Mouse (Mus musculus) CH12.LX (cell line): ENCODE data around the gene Kirrel3. TPM values are rescaled to one million over a fixed set of nuclear protein-coding genes. Genes with fewer than 3 reads are reported as not detected.

Experiments
- DNase-seq: peaks from one replicate; pipeline ENCODE4 v3.0.0-alpha.2; 2013; ENCODE audit errors: extremely low read depth
- H3K27ac ChIP-seq: 2 replicates; pipeline ENCODE4 v1.5.1; 2012; ENCODE audit warnings: low read depth, mild to moderate bottlenecking, control low read depth, moderate library complexity; ENCODE audit not compliant: insufficient read depth
- H3K27me3 ChIP-seq: replicated peaks from 2 replicates; pipeline ENCODE3; 2012; ENCODE audit warnings: inconsistent platforms
- H3K36me3 ChIP-seq, 2 experiments: replicated peaks in 1 of 2; 2 replicates each; pipeline versions ENCODE3 to v1.6.1; 2012; ENCODE audit warnings: inconsistent platforms in 1 of 2, low read length in 1 of 2, mild to moderate bottlenecking in 1 of 2, mixed read lengths in 1 of 2, moderate library complexity in 1 of 2; ENCODE audit not compliant: control insufficient read depth in 1 of 2, insufficient read depth in 1 of 2
- H3K4me1 ChIP-seq, 2 experiments: 2 replicates each; pipeline ENCODE4 v1.6.1; 2012; ENCODE audit warnings: inconsistent platforms in 1 of 2, moderate library complexity in 1 of 2; ENCODE audit not compliant: insufficient read depth in 2 of 2, control insufficient read depth in 1 of 2
- H3K4me2 ChIP-seq: 2 replicates; pipeline ENCODE4 v1.6.1; 2012; ENCODE audit warnings: low read depth, mild to moderate bottlenecking, control low read depth; ENCODE audit not compliant: poor library complexity, insufficient read depth, severe bottlenecking
- H3K4me3 ChIP-seq, 3 experiments: fragments of 150-350 bp in 1 of 3; sonication (generic) in 1 of 3; replicated peaks in 1 of 3; 2 replicates each; pipeline versions ENCODE3 to v1.5.1; 2011 to 2012; ENCODE audit warnings: low read depth in 2 of 3, low read length in 2 of 3, mild to moderate bottlenecking in 2 of 3, moderate library complexity in 2 of 3, control low read depth in 1 of 3, improper control_type of control experiment in 1 of 3, inconsistent platforms in 1 of 3, mixed read lengths in 1 of 3; ENCODE audit not compliant: poor library complexity in 1 of 3
- H3K79me2 ChIP-seq: replicated peaks from 2 replicates; pipeline ENCODE4 v1.6.1; 2012; ENCODE audit warnings: mild to moderate bottlenecking, moderate library complexity; ENCODE audit not compliant: control insufficient read depth, poor library complexity, insufficient read depth, severe bottlenecking; ENCODE audit errors: extremely low read depth
- H3K9ac ChIP-seq: 2 replicates; pipeline ENCODE4 v1.6.1; 2012; ENCODE audit warnings: low read depth, mild to moderate bottlenecking, control low read depth, moderate library complexity; ENCODE audit not compliant: insufficient read depth
- H3K9me3 ChIP-seq: replicated peaks from 2 replicates; pipeline ENCODE3; 2012; ENCODE audit warnings: low read length, inconsistent platforms, mixed read lengths
- CHD1 ChIP-seq: IDR thresholded peaks from 2 replicates; pipeline ENCODE4 v1.6.1; 2012; ENCODE audit warnings: low read depth, low read length, improper control_type of control experiment, inconsistent platforms
- CTCF ChIP-seq, 2 experiments: IDR thresholded peaks in 1 of 2; conservative IDR thresholded peaks in 1 of 2; 2 replicates each; pipeline ENCODE4 v1.5.1; 2011 to 2012; ENCODE audit warnings: low read depth in 2 of 2, low read length in 2 of 2, improper control_type of control experiment in 1 of 2, inconsistent platforms in 1 of 2, mild to moderate bottlenecking in 1 of 2, moderate library complexity in 1 of 2
- EP300 ChIP-seq: IDR thresholded peaks from 2 replicates; pipeline ENCODE4 v1.6.1; 2011; ENCODE audit warnings: low read length, improper control_type of control experiment
- HCFC1 ChIP-seq: IDR thresholded peaks from 2 replicates; pipeline ENCODE4 v1.6.1; 2012; ENCODE audit warnings: low read depth, mild to moderate bottlenecking, inconsistent platforms, low read length, improper control_type of control experiment
- JUN ChIP-seq: IDR thresholded peaks from 2 replicates; pipeline ENCODE4 v1.6.1; 2011; ENCODE audit warnings: low read depth, mild to moderate bottlenecking, low read length, improper control_type of control experiment, moderate library complexity; ENCODE audit not compliant: insufficient read depth
- KAT2A ChIP-seq: IDR thresholded peaks from 2 replicates; pipeline ENCODE4 v1.6.1; 2012; ENCODE audit warnings: low read length, improper control_type of control experiment, inconsistent platforms; ENCODE audit not compliant: insufficient replicate concordance
- MAFK ChIP-seq: IDR thresholded peaks from 2 replicates; pipeline ENCODE4 v1.6.1; 2011; ENCODE audit warnings: low read length, improper control_type of control experiment; ENCODE audit not compliant: insufficient replicate concordance
- MAX ChIP-seq: IDR thresholded peaks from 2 replicates; pipeline ENCODE4 v1.6.1; 2011; ENCODE audit warnings: low read length, improper control_type of control experiment
- MAZ ChIP-seq: IDR thresholded peaks from 2 replicates; pipeline ENCODE4 v1.6.1; 2012; ENCODE audit warnings: low read depth, mild to moderate bottlenecking, inconsistent platforms, low read length, improper control_type of control experiment, moderate library complexity
- MXI1 ChIP-seq: IDR thresholded peaks from 2 replicates; pipeline ENCODE4 v1.6.1; 2011; ENCODE audit warnings: mild to moderate bottlenecking, low read depth, low read length, improper control_type of control experiment
- MYC ChIP-seq: IDR thresholded peaks from 2 replicates; pipeline ENCODE4 v1.6.1; 2011; ENCODE audit warnings: low read depth, mild to moderate bottlenecking, improper control_type of control experiment, low read length
- NELFE ChIP-seq: IDR thresholded peaks from 2 replicates; pipeline ENCODE4 v1.6.1; 2011; ENCODE audit warnings: low read depth, low read length, improper control_type of control experiment
- NRF1 ChIP-seq: IDR thresholded peaks from 2 replicates; pipeline ENCODE4 v1.6.1; 2014; ENCODE audit warnings: low read depth, mild to moderate bottlenecking, inconsistent platforms, low read length, improper control_type of control experiment, moderate library complexity
- SIN3A ChIP-seq: IDR thresholded peaks from 2 replicates; pipeline ENCODE4 v1.6.1; 2012; ENCODE audit warnings: low read length, improper control_type of control experiment, inconsistent platforms
- SMC3 ChIP-seq: IDR thresholded peaks from 2 replicates; pipeline ENCODE4 v1.6.1; 2011; ENCODE audit warnings: low read depth, low read length, improper control_type of control experiment
- TCF12 ChIP-seq: IDR thresholded peaks from 2 replicates; pipeline ENCODE4 v1.6.1; 2014; ENCODE audit warnings: low read depth, mild to moderate bottlenecking, inconsistent platforms, low read length, improper control_type of control experiment
- USF2 ChIP-seq: conservative IDR thresholded peaks from 2 replicates; pipeline ENCODE4 v1.6.1; 2011; ENCODE audit warnings: low read depth, low read length, improper control_type of control experiment
- ZMIZ1 ChIP-seq: IDR thresholded peaks from 2 replicates; pipeline ENCODE4 v1.6.1; 2012; ENCODE audit warnings: low read depth, mild to moderate bottlenecking, inconsistent platforms, low read length, improper control_type of control experiment
- dilution Hi-C: fragments of 300-500 bp; cut with MboI; formaldehyde crosslinking; loops from 2 replicates; pipeline ENCODE4 v1.14.3; 2020; ENCODE audit warnings: low sequenced_read_pairs; ENCODE audit not compliant: extremely low pct_unique_long_range_greater_than_20kb, extremely low pct_ligation_motif_present
- in situ Hi-C: fragments of 300-500 bp; cut with MboI; formaldehyde crosslinking; loops from 3 replicates; pipeline ENCODE4 v1.14.3; 2019; ENCODE audit warnings: low sequenced_read_pairs, low pct_ligation_motif_present, low pct_unique_long_range_greater_than_20kb, mixed read lengths
- polyA plus RNA-seq: library from polyadenylated mRNA; unstranded; fragments of >175 nt; gene quantifications from 2 replicates; pipeline ENCODE4 v1.2.1, GENCODE M21; 2012; ENCODE audit warnings: low read depth; ENCODE audit not compliant: insufficient read length
- total RNA-seq, 2 experiments: library from RNA; depleted of rRNA; stranded (reverse); fragments of 300-350 nt in 1 of 2; fragments of >200 nt in 1 of 2; gene quantifications; 2 replicates each; pipeline ENCODE4 v1.2.3; 2012 to 2014

Gene Kirrel3
- total and polyA plus RNA-seq, 3 experiments, result not detected

GRCm38 (mm10) chr9:35053081-35053480 lies 567.4 kb downstream of the Kirrel3 start:
- Histone ChIP-seq H3K27me3 (no peaks in the 10 kb centered on the region), H3K4me1 (peaks cover 13 to 43% of the 10 kb centered on the region in 2 experiments), H3K4me3 (no peak overlapping the region), H3K27ac (no peak overlapping the region), H3K9me3 (no peaks in the 10 kb centered on the region), H3K9ac (no peak overlapping the region), H3K79me2 (no peaks in the 10 kb centered on the region), H3K4me2 (no peak overlapping the region), H3K36me3 (peaks cover 0 to 18% of the 10 kb centered on the region in 2 experiments)
- no peak for TF ChIP-seq ZMIZ1
- TF ChIP-seq USF2, result no peak
- TF ChIP-seq EP300, result no peak
- TF ChIP-seq MYC, result no peak
- TF ChIP-seq SMC3, result no peak
- no peak for TF ChIP-seq HCFC1
- no peak for TF ChIP-seq TCF12
- TF ChIP-seq NELFE, result no peak
- TF ChIP-seq JUN, result no peak
- TF ChIP-seq MXI1, result no peak
- TF ChIP-seq KAT2A, result no peak
- TF ChIP-seq SIN3A, result no peak
- TF ChIP-seq MAFK, result no peak
- TF ChIP-seq MAZ, result no peak
- TF ChIP-seq NRF1, result no peak
- TF ChIP-seq CHD1, result no peak
- no peak for TF ChIP-seq MAX
- TF ChIP-seq CTCF (conservative IDR thresholded peaks at IDR 0.05 in 1 of 2, IDR thresholded peaks at IDR 0.05 in 1 of 2; ENCODE audit: low read depth in 2 of 2, low read length in 2 of 2), result no peak
- in situ Hi-C loops, result no loop called here
- dilution Hi-C loops, result no loop called here
- no peak for DNase-seq

DNA sequence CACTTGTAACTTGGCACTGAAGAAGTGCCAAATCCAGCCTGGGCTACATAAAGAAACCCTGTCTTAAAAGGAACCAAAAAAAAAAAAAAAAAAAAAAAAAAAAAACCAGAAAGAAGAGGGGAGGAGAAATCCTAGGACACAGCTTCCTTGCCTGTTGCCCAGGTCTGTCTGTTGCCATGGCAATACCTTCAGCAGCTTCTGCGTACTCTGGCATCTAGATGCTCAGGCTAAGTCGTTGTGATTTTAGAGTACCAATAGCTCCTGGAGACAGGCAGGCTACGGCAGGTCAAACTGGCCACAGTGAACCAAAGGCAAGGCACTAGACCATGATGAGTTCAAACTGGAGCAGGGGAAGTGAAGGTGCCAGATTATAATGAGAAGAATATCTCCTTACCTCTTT lies 568.0 kb downstream of the Kirrel3 start:
- dilution Hi-C loops, result no loop called here
- no peak overlapping the region for H3K9ac ChIP-seq
- in situ Hi-C loops, result no loop called here
- no peak overlapping the region for H3K27ac ChIP-seq
- H3K4me2 ChIP-seq, result no peak overlapping the region
- DNase-seq, result no peak
- no peak overlapping the region for H3K4me3 ChIP-seq
- peaks cover 13 to 43% of the 10 kb centered on the region in 2 experiments for H3K4me1 ChIP-seq
- H3K9me3 ChIP-seq, result no peaks in the 10 kb centered on the region
- H3K27me3 ChIP-seq, result no peaks in the 10 kb centered on the region
- no peaks in the 10 kb centered on the region for H3K79me2 ChIP-seq
- peaks cover 0 to 18% of the 10 kb centered on the region in 2 experiments for H3K36me3 ChIP-seq
- TF ChIP-seq NRF1, result no peak
